Mouse (Mus musculus) urinary bladder, postnatal 14 days (tissue): ENCODE results near the gene Cpeb3.

Experiments
- DNase-seq: peaks from one replicate; pipeline ENCODE4 v3.0.0; 2021; ENCODE audit warnings: low spot score

Gene Cpeb3

GRCm38 (mm10) chr19:37032364-37032763 lies 176.0 kb downstream of the Cpeb3 start:
- DNase-seq: no peak

GRCm38 (mm10) chr19:37031446-37031845 lies 177.0 kb downstream of the Cpeb3 start:
- no peak for DNase-seq

- no peak for DNase-seq
Measured at GRCm38 (mm10) chr19:37029771-37030170, 178.6 kb downstream of the Cpeb3 start.

- no peak for DNase-seq
Measured at GRCm38 (mm10) chr19:37026408-37026807, 182.0 kb downstream of the Cpeb3 start.

- DNase-seq: no peak
Measured at GRCm38 (mm10) chr19:37025839-37026319, 182.5 kb downstream of the Cpeb3 start.

GRCm38 (mm10) chr19:37022146-37022545 lies 186.3 kb downstream of the Cpeb3 start:
- no peak for DNase-seq

- DNase-seq: no peak
Measured at GRCm38 (mm10) chr19:37020951-37021350, 187.4 kb downstream of the Cpeb3 start.

- no peak for DNase-seq
Measured at GRCm38 (mm10) chr19:37020531-37020930, 187.9 kb downstream of the Cpeb3 start.

GRCm38 (mm10) chr19:37018931-37019330 lies 189.5 kb downstream of the Cpeb3 start:
- DNase-seq: no peak

GRCm38 (mm10) chr19:37018411-37018810 lies 190.0 kb downstream of the Cpeb3 start:
- peak; percentile 71 for DNase-seq

GRCm38 (mm10) chr19:37016890-37017289 lies 191.5 kb downstream of the Cpeb3 start:
- DNase-seq: no peak

- no peak for DNase-seq
Measured at GRCm38 (mm10) chr19:37014173-37014939, 194.0 kb downstream of the Cpeb3 start.

- no peak for DNase-seq
Measured at GRCm38 (mm10) chr19:37013461-37013860, 194.9 kb downstream of the Cpeb3 start.

- no peak for DNase-seq
Measured at GRCm38 (mm10) chr19:37009878-37010281, 198.5 kb downstream of the Cpeb3 start.

- no peak for DNase-seq
Measured at GRCm38 (mm10) chr19:37004557-37004956, 203.8 kb downstream of the Cpeb3 start.
